Mouse (Mus musculus) testis, adult 2 months (tissue): ENCODE measurements around the gene Prkd2. TPM values are rescaled to one million over a fixed set of nuclear protein-coding genes. Genes with fewer than 3 reads are reported as not detected.
A peak's percentile ranks its signal among the peaks of the same experiment; 100 is the strongest.

Source experiments
- H3K27ac ChIP-seq: fragments of 200-500 bp; 2 replicates; pipeline ENCODE4 v1.5.1; 2012; ENCODE audit warnings: low read depth, low read length; ENCODE audit not compliant: control insufficient read depth, insufficient read depth
- H3K27me3 ChIP-seq: fragments of 200-500 bp; 2 replicates; pipeline ENCODE4 v1.6.1; 2012; ENCODE audit warnings: mild to moderate bottlenecking, low read length, moderate library complexity; ENCODE audit not compliant: control insufficient read depth, insufficient read depth
- H3K36me3 ChIP-seq: fragments of 200-500 bp; 2 replicates; pipeline ENCODE4 v1.6.1; 2012; ENCODE audit warnings: mild to moderate bottlenecking, low read length; ENCODE audit not compliant: control insufficient read depth, insufficient read depth
- H3K4me1 ChIP-seq: fragments of 200-500 bp; 2 replicates; pipeline ENCODE4 v1.6.1; 2012; ENCODE audit warnings: low read length; ENCODE audit not compliant: control insufficient read depth, insufficient read depth
- H3K4me3 ChIP-seq: fragments of 200-500 bp; 2 replicates; pipeline ENCODE4 v1.5.1; 2012; ENCODE audit warnings: low read depth, mild to moderate bottlenecking, low read length, moderate library complexity, mixed read lengths; ENCODE audit not compliant: control insufficient read depth
- CTCF ChIP-seq: fragments of 200-500 bp; IDR thresholded peaks from 2 replicates; pipeline ENCODE4 v1.5.1; 2012; ENCODE audit warnings: low read depth, mild to moderate bottlenecking, inconsistent platforms, low read length, moderate library complexity; ENCODE audit not compliant: control insufficient read depth, insufficient read depth, insufficient replicate concordance
- POLR2A ChIP-seq: fragments of 200-500 bp; IDR thresholded peaks from 2 replicates; pipeline ENCODE4 v1.6.1; 2012; ENCODE audit warnings: low read depth, mild to moderate bottlenecking, inconsistent platforms, low read length, moderate library complexity; ENCODE audit not compliant: control insufficient read depth
- polyA plus RNA-seq: library from polyadenylated mRNA; depleted of rRNA; stranded (reverse); fragments of >200 nt; gene quantifications from 2 replicates; pipeline ENCODE4 v1.2.3, GENCODE M21; 2012

Prkd2 gene
- polyA plus RNA-seq, 1 experiment: 2.8 TPM

DNA sequence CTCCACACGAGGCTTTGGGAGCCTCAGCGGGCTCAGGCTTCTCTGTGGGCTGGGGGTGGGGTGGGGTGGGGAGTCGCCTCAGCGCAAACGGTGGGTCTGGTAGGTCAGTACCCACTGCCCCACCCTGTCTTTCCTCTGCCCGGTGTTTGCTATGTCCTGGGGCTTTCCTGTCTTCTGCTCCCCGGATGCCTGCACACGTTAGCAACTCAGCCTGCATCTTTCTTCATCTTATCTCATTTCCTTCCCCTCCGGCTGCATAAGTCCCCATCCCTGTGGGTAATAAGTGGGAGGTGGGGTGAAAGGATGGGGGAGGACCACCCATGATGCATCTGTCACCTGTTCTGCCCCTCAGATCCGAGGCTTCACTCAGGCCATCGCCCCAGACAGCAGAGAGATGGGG is 65.7 kb downstream of the Prkd2 start:
- H3K27ac ChIP-seq: no peak overlapping the region
- no peaks in the 10 kb centered on the region for H3K36me3 ChIP-seq
- no peaks in the 10 kb centered on the region for H3K27me3 ChIP-seq
- peaks cover 6% of the 10 kb centered on the region for H3K4me1 ChIP-seq
- TF ChIP-seq POLR2A (no peak), CTCF (no peak)
- no peak overlapping the region for H3K4me3 ChIP-seq

DNA sequence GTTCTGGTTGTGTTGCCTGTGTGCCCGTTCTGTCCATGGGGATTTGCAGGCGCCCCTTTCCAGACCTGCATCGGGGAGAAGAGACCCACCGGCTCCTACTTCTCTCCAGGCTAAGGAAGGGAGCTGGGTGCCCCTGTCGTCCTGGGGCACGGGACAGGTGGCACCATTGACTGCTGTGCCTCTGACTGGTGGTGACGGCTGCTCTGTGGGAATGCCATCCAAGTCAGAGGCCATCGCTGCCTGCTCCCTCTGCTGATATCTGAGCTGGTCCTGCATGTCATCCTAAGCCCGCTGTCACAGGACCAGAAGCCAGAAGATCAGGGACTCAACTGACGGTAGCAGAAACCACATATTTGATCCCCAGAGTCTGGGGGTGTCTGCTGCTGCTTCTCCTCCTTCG is 66.2 kb downstream of the Prkd2 start:
- no peaks in the 10 kb centered on the region for H3K27me3 ChIP-seq
- peaks cover 6% of the 10 kb centered on the region for H3K4me1 ChIP-seq
- TF ChIP-seq POLR2A: no peak
- TF ChIP-seq CTCF: no peak
- no peak overlapping the region for H3K4me3 ChIP-seq
- H3K36me3 ChIP-seq: no peaks in the 10 kb centered on the region
- no peak overlapping the region for H3K27ac ChIP-seq

DNA sequence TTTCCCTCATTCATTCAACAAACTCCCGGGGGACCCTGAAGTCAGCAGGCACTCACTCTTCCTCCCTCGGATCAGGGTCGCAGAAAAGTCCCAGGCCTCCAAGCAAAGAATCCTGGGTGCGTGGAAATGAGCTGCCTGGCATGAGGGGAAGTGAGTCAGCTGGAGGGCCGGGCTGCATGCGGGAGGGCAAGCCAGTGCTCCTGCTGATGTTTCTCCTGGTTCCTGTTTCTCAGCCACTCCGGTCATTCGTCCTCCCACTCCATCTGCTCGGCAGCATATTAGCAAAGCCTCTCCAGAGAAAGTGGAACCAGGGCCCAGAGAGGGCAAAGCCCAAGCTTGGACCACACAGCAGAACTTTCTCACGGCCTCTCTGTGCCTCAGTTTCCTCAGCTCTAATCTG is 67.2 kb downstream of the Prkd2 start:
- Histone ChIP-seq H3K27ac (no peak overlapping the region), H3K27me3 (no peaks in the 10 kb centered on the region), H3K4me3 (no peak overlapping the region), H3K36me3 (no peaks in the 10 kb centered on the region), H3K4me1 (peaks cover 6% of the 10 kb centered on the region)
- no peak for TF ChIP-seq CTCF
- no peak for TF ChIP-seq POLR2A

DNA sequence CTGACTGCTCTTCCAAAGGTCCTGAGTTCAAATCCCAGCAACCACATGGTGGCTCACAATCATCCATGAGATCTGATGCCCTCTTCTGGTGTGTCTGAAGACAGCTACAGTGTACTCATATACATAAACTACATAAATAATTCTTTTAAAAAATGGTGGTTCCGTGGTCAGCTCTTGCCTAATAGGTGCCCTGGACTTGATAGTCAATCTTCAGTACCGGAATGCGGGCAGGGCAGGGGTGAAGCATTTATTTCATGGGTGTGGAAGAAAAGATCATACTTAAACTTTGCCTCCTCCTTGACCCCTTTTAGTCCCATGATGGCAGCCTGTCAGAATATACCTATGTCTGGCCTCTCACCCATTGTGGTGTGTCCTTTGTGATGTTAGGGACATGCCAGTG is 69.2 kb downstream of the Prkd2 start:
- Histone ChIP-seq H3K36me3 (no peaks in the 10 kb centered on the region; the same call in 1 of the 2 replicates), H3K4me3 (no peak overlapping the region), H3K27ac (no peak overlapping the region), H3K27me3 (no peaks in the 10 kb centered on the region), H3K4me1 (peaks cover 6% of the 10 kb centered on the region; the same call in 1 of the 2 replicates)
- TF ChIP-seq POLR2A (no peak), CTCF (no peak)

DNA sequence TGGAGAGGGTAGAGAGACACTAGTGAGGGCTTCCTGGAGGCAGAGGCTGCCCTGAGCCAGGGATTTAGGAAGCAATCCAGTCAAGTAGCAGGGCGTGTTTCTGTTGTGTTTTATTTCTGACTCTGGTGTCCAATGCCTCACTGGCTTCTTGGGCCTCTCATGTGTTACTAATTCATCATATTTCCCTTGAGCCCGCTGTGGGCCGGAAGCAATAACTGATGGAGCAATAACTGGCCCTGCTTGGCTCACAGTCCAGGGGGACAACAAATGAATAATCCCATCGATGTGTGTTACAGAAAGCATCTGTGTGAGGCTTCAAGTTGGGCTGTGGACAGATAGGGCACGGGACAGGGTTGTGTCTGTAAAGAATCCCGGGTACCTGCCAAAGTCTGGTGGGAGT is 69.7 kb downstream of the Prkd2 start:
- Histone ChIP-seq H3K4me3 (no peak overlapping the region), H3K36me3 (no peaks in the 10 kb centered on the region; the same call in 1 of the 2 replicates), H3K27ac (no peak overlapping the region), H3K27me3 (no peaks in the 10 kb centered on the region), H3K4me1 (peaks cover 2% of the 10 kb centered on the region; the same call in 1 of the 2 replicates)
- TF ChIP-seq POLR2A (no peak), CTCF (no peak)

DNA sequence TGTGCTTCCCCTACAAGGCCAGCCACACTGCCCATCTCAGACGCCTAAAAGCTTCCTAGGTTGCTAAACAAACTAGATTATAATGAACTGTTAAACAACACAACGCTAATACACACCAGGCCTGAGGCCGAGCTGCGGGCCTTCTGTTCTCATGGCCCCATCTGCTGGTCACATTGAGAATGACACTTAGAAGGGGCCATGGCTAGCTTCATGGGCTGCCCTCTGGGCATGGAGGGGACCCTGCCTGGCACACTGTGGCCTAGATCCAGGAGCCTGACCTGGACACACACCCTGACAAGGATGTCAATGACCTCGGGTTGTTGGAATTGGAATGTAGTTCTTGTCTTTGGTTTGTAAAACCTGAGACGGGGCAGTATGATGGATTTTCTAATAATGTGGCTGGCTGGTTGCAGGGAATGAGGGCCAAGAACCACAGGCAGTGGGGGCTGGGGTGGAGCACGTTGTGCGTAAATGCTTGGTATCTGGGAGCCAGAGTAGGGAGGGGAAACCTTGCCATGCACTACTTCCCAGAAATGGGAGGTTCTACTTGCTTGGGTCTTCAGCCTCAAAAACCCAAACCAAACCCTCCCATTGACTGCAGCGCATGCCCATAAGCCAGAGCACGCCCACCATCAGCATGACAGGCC is 71.2 kb downstream of the Prkd2 start:
- peak; percentile 71 for TF ChIP-seq CTCF
- no peak for TF ChIP-seq POLR2A
- Histone ChIP-seq H3K27me3 (no peaks in the 10 kb centered on the region), H3K4me1 (no peaks in the 10 kb centered on the region), H3K4me3 (no peak overlapping the region), H3K27ac (no peak overlapping the region), H3K36me3 (no peaks in the 10 kb centered on the region; the same call in 1 of the 2 replicates)

DNA sequence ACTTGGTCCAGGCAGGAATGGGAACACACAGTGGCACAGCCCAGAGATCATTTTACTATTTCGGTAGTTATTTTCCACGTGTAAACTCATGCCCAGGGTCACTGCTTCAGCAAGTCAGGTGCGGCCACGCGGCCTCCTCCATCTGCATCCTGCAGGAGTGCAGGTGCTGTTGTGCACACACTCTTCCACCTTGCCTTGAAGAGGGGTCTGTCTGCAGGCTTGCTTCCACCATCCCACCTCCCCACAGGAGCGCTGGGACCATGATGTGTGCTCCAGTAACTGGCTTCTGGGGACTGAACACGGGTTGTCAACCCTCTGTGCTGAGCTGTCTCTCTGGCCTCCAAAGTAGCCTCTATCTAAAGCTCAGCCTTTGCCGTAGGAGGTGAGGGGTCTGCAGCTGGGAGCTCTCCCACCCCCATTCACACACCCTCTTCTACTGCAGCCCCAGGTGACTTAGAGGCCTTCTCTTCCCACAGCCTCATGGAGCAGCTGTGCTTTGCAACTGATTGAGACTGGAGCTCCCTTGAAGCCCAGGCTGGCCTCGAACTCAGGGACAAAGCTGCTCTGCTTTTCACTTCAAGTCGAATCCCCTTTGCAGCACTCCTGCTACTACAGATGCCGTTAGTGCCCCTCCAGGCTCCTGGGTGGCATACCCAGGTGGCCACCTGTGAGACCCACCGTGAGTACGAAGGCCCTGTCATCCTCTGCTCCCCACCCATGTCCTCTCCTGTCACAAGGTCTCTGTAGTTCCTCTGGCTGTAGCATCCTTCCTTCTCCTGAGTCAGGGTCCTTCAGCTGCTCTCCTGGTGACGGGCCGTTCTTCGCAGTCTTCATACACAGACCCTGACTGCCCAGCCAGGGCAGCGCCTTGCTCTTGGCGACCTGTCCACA is 72.0 kb downstream of the Prkd2 start:
- Histone ChIP-seq H3K4me3 (no peak overlapping the region), H3K27ac (no peak overlapping the region), H3K36me3 (no peaks in the 10 kb centered on the region; the same call in 1 of the 2 replicates), H3K4me1 (peaks cover 2% of the 10 kb centered on the region; the same call in 1 of the 2 replicates), H3K27me3 (no peaks in the 10 kb centered on the region)
- TF ChIP-seq POLR2A (no peak), CTCF (no peak)
